In genomic region chr3:100480251-100481005, GRCm38 (mm10) we compare ENCODE assay signal across 17 mouse cellular contexts. TPM values are rescaled to one million over a fixed set of nuclear protein-coding genes. Genes with fewer than 3 reads are reported as not detected.
DNase-seq lines count a peak whose midpoint lies in the region; ATAC-seq and TF ChIP-seq lines count a peak whose summit lies in the region.
"Had no signal": no experiment of that assay in that cellular context is flagged by ENCODE, and none has a peak within 500 bp of the region (broad histone marks: within the 10 kb centered on the region; RNA-seq: fewer than 3 reads in every experiment).

No protein-coding gene starts in this region.

- TF ChIP-seq CTCF in G1E (IDR thresholded peaks at IDR 0.05; ENCODE audit: low read depth, low read length): no peak

- no peaks in the 10 kb centered on the region for H3K27me3 ChIP-seq in heart, embryonic 16.5 days (ENCODE audit: control insufficient read depth, insufficient read depth, low read length)
- H3K27me3 ChIP-seq in G1E (ENCODE audit: insufficient read depth, low read length): no peaks in the 10 kb centered on the region
- H3K27me3 ChIP-seq in liver, embryonic 16.5 days (ENCODE audit: control insufficient read depth, insufficient read depth, low read depth, low read length): no peaks in the 10 kb centered on the region
- H3K27me3 ChIP-seq: Patski had no signal

- ATAC-seq in heart, embryonic 16.5 days (replicated peaks; ENCODE audit: extremely low read depth, insufficient read depth, low FRiP score): peak; percentile 23; the same call in 1 of the 2 replicates
- ATAC-seq in G1E (ENCODE audit: extremely low read depth, insufficient number of reproducible peaks, low FRiP score, poor library complexity, severe bottlenecking): no peak
- no peak for ATAC-seq in liver, embryonic 16.5 days (ENCODE audit: low read depth)
- ATAC-seq: intestine, postnatal 0 days; Patski had no signal

- no peaks in the 10 kb centered on the region for H3K36me3 ChIP-seq in heart, embryonic 16.5 days (ENCODE audit: control insufficient read depth, insufficient read depth)
- peaks cover 47% of the 10 kb centered on the region for H3K36me3 ChIP-seq in G1E (replicated peaks)
- H3K36me3 ChIP-seq in liver, embryonic 16.5 days (ENCODE audit: control insufficient read depth, insufficient read depth): peaks cover 6% of the 10 kb centered on the region; the same call in 1 of the 2 replicates
- H3K36me3 ChIP-seq: embryonic facial prominence, embryonic 13.5 days; forebrain, embryonic 12.5 days; hindbrain, embryonic 10.5 days had no signal

- no peak overlapping the region for H3K9ac ChIP-seq in heart, embryonic 16.5 days (ENCODE audit: low read length)
- peak overlapping the region; percentile 77 for H3K9ac ChIP-seq in liver, embryonic 16.5 days (ENCODE audit: low read depth, low read length)
- H3K9ac ChIP-seq: embryonic facial prominence, embryonic 13.5 days; forebrain, embryonic 12.5 days; lung, embryonic 14.5 days had no signal

- no peaks in the 10 kb centered on the region for H3K9me3 ChIP-seq in heart, embryonic 16.5 days (replicated peaks; ENCODE audit: control insufficient read depth, low read length)
- H3K9me3 ChIP-seq in G1E (replicated peaks): no peaks in the 10 kb centered on the region
- no peaks in the 10 kb centered on the region for H3K9me3 ChIP-seq in liver, embryonic 16.5 days (replicated peaks; ENCODE audit: control insufficient read depth, low read length)
- H3K9me3 ChIP-seq: embryonic facial prominence, embryonic 13.5 days; forebrain, embryonic 12.5 days; hindbrain, embryonic 10.5 days had no signal

- no peak overlapping the region for H3K4me3 ChIP-seq in heart, embryonic 16.5 days (ENCODE audit: low read length)
- peak overlapping the region; percentile 2; the same call in 1 of the 2 replicates for H3K4me3 ChIP-seq in G1E (ENCODE audit: low read depth, low read length)
- H3K4me3 ChIP-seq in liver, embryonic 16.5 days (ENCODE audit: low read depth, low read length): peak overlapping the region; percentile 55
- H3K4me3 ChIP-seq: embryonic facial prominence, embryonic 13.5 days; forebrain, embryonic 12.5 days; hindbrain, embryonic 10.5 days had no signal

- WGBS in heart, embryonic 16.5 days: 69% methylated on average over 7 of the region's 7 CpGs
- 65% methylated on average over 7 of the region's 7 CpGs for WGBS in liver, embryonic 16.5 days (ENCODE audit: insufficient replicate concordance)

- H3K27ac ChIP-seq in heart, embryonic 16.5 days (ENCODE audit: low read length): no peak overlapping the region
- peak overlapping the region; percentile 100 for H3K27ac ChIP-seq in liver, embryonic 16.5 days (ENCODE audit: low read length)
- H3K27ac ChIP-seq: embryonic facial prominence, embryonic 13.5 days; forebrain, embryonic 12.5 days; hindbrain, embryonic 10.5 days had no signal

- H3K4me2 ChIP-seq in heart, embryonic 16.5 days (ENCODE audit: low read depth, low read length): no peak overlapping the region
- H3K4me2 ChIP-seq in liver, embryonic 16.5 days (ENCODE audit: low read depth, low read length): peak overlapping the region; percentile 86
- H3K4me2 ChIP-seq: embryonic facial prominence, embryonic 13.5 days; forebrain, embryonic 12.5 days; lung, embryonic 14.5 days had no signal

- no peaks in the 10 kb centered on the region for H3K4me1 ChIP-seq in heart, embryonic 16.5 days (ENCODE audit: control insufficient read depth, insufficient read depth, low read length)
- peaks cover 80% of the 10 kb centered on the region for H3K4me1 ChIP-seq in G1E (ENCODE audit: insufficient read depth, low read depth, low read length)
- H3K4me1 ChIP-seq in liver, embryonic 16.5 days (ENCODE audit: control insufficient read depth, low read depth, low read length): peaks cover 51% of the 10 kb centered on the region
- H3K4me1 ChIP-seq: embryonic facial prominence, embryonic 13.5 days had no signal

- no peak for DNase-seq in heart, postnatal 4 days
- peak; percentile 39 for DNase-seq in G1E (ENCODE audit: low spot score)
- peak; percentile 37 to 50 for DNase-seq in thymus, postnatal 36 days
- no peak for DNase-seq in embryo, embryonic 9.5 days (ENCODE audit: extremely low spot score)
- no peak for DNase-seq in gastrocnemius, postnatal 4 days (ENCODE audit: low spot score in 2 of 2)
- DNase-seq: adrenal gland, adult 2 months; cerebellum, postnatal 14 days; kidney, postnatal 14 days; left cerebral cortex, postnatal 4 days; lung, embryonic 14.5 days had no signal

RNA-seq across cellular contexts. Expression of gene Tent5c, which starts 8.7 kb away (rescaled TPM):
- polyA plus RNA-seq in heart, embryonic 16.5 days (2015; fragmentation: Nextera tagmentation; extraction: Ambion mirVana): 21.5 and 22.6 TPM in 2 replicates
- total RNA-seq in heart, postnatal 4 days (2021): 10 to 100 TPM; 17.9 to 51.7 TPM
- 58.5 and 74.4 TPM in 2 replicates for total RNA-seq in G1E (2014; fragmentation: Nextera tagmentation)
- total RNA-seq in G1E (2017): 73.5 and 81.3 TPM in 2 replicates
- 6.1 and 6.2 TPM in 2 replicates for polyA plus RNA-seq in G1E (2012)
- 115 and 132 TPM in 2 replicates for polyA plus RNA-seq in liver, embryonic 16.5 days (2015; fragmentation: Nextera tagmentation; extraction: Ambion mirVana)
- total RNA-seq in gastrocnemius, postnatal 4 days (2021): 1 to 10 TPM; 4.0 to 6.5 TPM

Comparison
In these comparisons a context has a peak if more than half of its experiments do, and no peak if none do; other contexts are left out.
1. DNase-seq: peak in G1E (single experiment) and thymus, postnatal 36 days (2 of 2); none in heart, postnatal 4 days (single experiment), embryo, embryonic 9.5 days (single experiment) and gastrocnemius, postnatal 4 days (0 of 2).